Mouse (Mus musculus): ENCODE results near the gene Sfxn3. TPM values are rescaled to one million over a fixed set of nuclear protein-coding genes. Genes with fewer than 3 reads are reported as not detected.

The Sfxn3 gene
- total and polyA plus RNA-seq, 3 experiments: 5.0 to 10.6 TPM; not detected in 1

DNA sequence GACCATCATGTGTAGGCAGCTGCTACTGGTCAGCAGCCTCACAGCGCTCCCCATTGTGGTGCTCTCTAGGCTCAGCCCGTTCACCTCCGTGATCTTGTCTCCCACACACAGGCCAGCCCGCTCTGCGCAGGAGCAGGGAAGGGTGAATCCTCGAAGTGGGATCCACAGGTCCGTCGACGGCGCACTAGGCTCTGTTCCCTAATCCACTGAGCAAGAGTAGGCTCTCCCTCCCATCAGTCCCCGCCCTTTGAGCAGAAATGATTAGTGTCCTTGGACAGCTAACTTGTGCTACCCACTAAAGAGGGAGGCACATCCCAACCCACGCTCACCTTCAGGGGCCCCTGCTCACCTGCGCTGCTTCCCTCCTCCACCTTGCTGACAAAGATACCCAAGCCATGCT is 7.1 kb upstream of the Sfxn3 start:
- Histone ChIP-seq H3K27me3 (ENCODE audit: control insufficient read depth in 1 of 2, insufficient read depth in 2 of 2, low read length in 2 of 2) (peaks cover 10 to 11% of the 10 kb centered on the region in 2 experiments), H3K9me3 (replicated peaks; ENCODE audit: insufficient read depth, low read length) (no peaks in the 10 kb centered on the region), H3K4me1 (ENCODE audit: control insufficient read depth in 1 of 2, insufficient read depth in 2 of 2, low read length in 2 of 2) (no peaks in the 10 kb centered on the region), H3K9ac (ENCODE audit: control insufficient read depth, low read depth, low read length, poor library complexity, severe bottlenecking) (no peak overlapping the region), H3K36me3 (ENCODE audit: control insufficient read depth in 1 of 2, insufficient read depth in 2 of 2, low read length in 2 of 2) (no peaks in the 10 kb centered on the region), H3K79me2 (ENCODE audit: control insufficient read depth, insufficient read depth, low read length, poor library complexity) (no peaks in the 10 kb centered on the region), H3K4me3 (ENCODE audit: control insufficient read depth in 1 of 2, insufficient read depth in 1 of 2, low read depth in 2 of 2, low read length in 2 of 2) (no peak overlapping the region), H3K27ac (ENCODE audit: control insufficient read depth, low read depth, low read length) (no peak overlapping the region)
- DNase-seq (ENCODE audit: low read depth, low spot score): no peak
- no peak for TF ChIP-seq MYC (IDR thresholded peaks at IDR 0.05; ENCODE audit: low read depth, low read length)
- no peak for TF ChIP-seq BHLHE40 (IDR thresholded peaks at IDR 0.05; ENCODE audit: borderline replicate concordance, low read depth, low read length)
- no peak for TF ChIP-seq ZMIZ1 (IDR thresholded peaks at IDR 0.05; ENCODE audit: low read depth, low read length)
- TF ChIP-seq POLR2AphosphoS5 (IDR thresholded peaks at IDR 0.05; ENCODE audit: borderline replicate concordance, low read depth, low read length): no peak
- no peak for TF ChIP-seq KAT2A (conservative IDR thresholded peaks at IDR 0.05; ENCODE audit: low read depth, low read length)
- no peak for TF ChIP-seq SIN3A (IDR thresholded peaks at IDR 0.05; ENCODE audit: low read length)
- no peak for TF ChIP-seq NRF1 (IDR thresholded peaks at IDR 0.05; ENCODE audit: insufficient read depth, low read depth, low read length, poor library complexity, severe bottlenecking)
- no peak for TF ChIP-seq USF1 (IDR thresholded peaks at IDR 0.05; ENCODE audit: low read depth, low read length)
- TF ChIP-seq CHD2 (IDR thresholded peaks at IDR 0.05; ENCODE audit: low read length): no peak
- no peak for TF ChIP-seq MAFK (IDR thresholded peaks at IDR 0.05; ENCODE audit: borderline replicate concordance, low read depth, low read length)
- TF ChIP-seq GATA1 (IDR thresholded peaks at IDR 0.05; ENCODE audit: low read depth, low read length): no peak

DNA sequence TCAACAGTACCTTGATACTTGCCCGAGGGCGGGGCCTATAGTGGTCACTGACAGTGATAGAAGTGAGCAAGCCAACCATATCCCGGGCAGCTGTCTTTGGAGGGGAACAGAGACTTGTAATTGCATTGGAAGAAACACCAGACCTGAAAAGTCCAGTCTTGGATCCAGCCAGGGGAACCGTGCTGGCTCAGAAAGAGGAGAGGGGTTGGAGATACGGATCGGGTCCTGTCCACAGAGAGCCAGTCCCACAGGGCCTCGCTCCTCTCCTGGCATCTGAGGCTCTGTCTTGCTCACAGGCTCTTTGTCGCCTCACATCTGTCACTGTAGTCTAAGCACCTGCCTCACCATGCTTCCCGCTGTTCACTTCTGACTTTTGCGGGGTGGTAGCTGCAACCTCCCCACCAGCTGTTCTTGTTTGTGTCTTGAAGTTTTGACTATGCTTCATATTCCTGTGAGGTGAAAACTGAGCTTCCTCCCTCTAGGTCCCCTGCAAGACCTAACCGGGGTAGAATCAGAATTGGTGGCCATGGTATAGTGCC is 2.8 kb upstream of the Sfxn3 start:
- Histone ChIP-seq H3K9ac (ENCODE audit: control insufficient read depth, low read depth, low read length, poor library complexity, severe bottlenecking) (no peak overlapping the region), H3K9me3 (replicated peaks; ENCODE audit: insufficient read depth, low read length) (no peaks in the 10 kb centered on the region), H3K27ac (ENCODE audit: control insufficient read depth, low read depth, low read length) (no peak overlapping the region), H3K36me3 (ENCODE audit: control insufficient read depth in 1 of 2, insufficient read depth in 2 of 2, low read length in 2 of 2) (peaks cover 0 to 5% of the 10 kb centered on the region in 2 experiments; a peak in 1 of 4 replicates), H3K4me1 (ENCODE audit: control insufficient read depth in 1 of 2, insufficient read depth in 2 of 2, low read length in 2 of 2) (peaks cover 5 to 13% of the 10 kb centered on the region in 2 experiments; a peak in 3 of 4 replicates), H3K27me3 (ENCODE audit: control insufficient read depth in 1 of 2, insufficient read depth in 2 of 2, low read length in 2 of 2) (peaks cover 8 to 11% of the 10 kb centered on the region in 2 experiments), H3K79me2 (ENCODE audit: control insufficient read depth, insufficient read depth, low read length, poor library complexity) (no peaks in the 10 kb centered on the region), H3K4me3 (ENCODE audit: control insufficient read depth in 1 of 2, insufficient read depth in 1 of 2, low read depth in 2 of 2, low read length in 2 of 2) (no peak overlapping the region)
- TF ChIP-seq EP300 (IDR thresholded peaks at IDR 0.05; ENCODE audit: low read depth in 1 of 2, low read length in 2 of 2) (no peak), CHD2 (IDR thresholded peaks at IDR 0.05; ENCODE audit: low read length) (no peak), ZMIZ1 (IDR thresholded peaks at IDR 0.05; ENCODE audit: low read depth, low read length) (no peak), NRF1 (IDR thresholded peaks at IDR 0.05; ENCODE audit: insufficient read depth, low read depth, low read length, poor library complexity, severe bottlenecking) (no peak), ZNF384 (IDR thresholded peaks at IDR 0.05; ENCODE audit: low read depth, low read length) (no peak), ELF1 (IDR thresholded peaks at IDR 0.05; ENCODE audit: low read depth, low read length) (no peak), SIN3A (IDR thresholded peaks at IDR 0.05; ENCODE audit: low read length) (no peak), ETS1 (IDR thresholded peaks at IDR 0.05; ENCODE audit: low read depth, low read length) (no peak), SMC3 (IDR thresholded peaks at IDR 0.05; ENCODE audit: low read depth, low read length) (no peak), POLR2A (IDR thresholded peaks at IDR 0.05; ENCODE audit: control insufficient read depth in 1 of 2, insufficient read depth in 1 of 2, low read depth in 1 of 2, low read length in 2 of 2, poor library complexity in 1 of 2) (no peak), USF1 (IDR thresholded peaks at IDR 0.05; ENCODE audit: low read depth, low read length) (no peak)
- DNase-seq (ENCODE audit: low read depth, low spot score): no peak

All from MEL (cell line).